Mouse (Mus musculus) G1E (cell line): Measurements from ENCODE around the gene Zfp423.

ENCODE experiments used
- CTCF ChIP-seq: IDR thresholded peaks from 2 replicates; pipeline ENCODE4 v1.5.1; 2012; ENCODE audit warnings: low read depth, low read length, inconsistent platforms, mixed read lengths
- GATA1 ChIP-seq: IDR thresholded peaks from 2 replicates; pipeline ENCODE4 v1.6.1; 2012; ENCODE audit warnings: borderline replicate concordance, low read length, inconsistent platforms, mixed read lengths
- GATA2 ChIP-seq: IDR thresholded peaks from 2 replicates; pipeline ENCODE4 v1.6.1; 2012; ENCODE audit warnings: low read depth, low read length, inconsistent platforms, borderline replicate concordance
- POLR2AphosphoS5 ChIP-seq: IDR thresholded peaks from 2 replicates; pipeline ENCODE4 v1.6.1; 2012; ENCODE audit warnings: low read depth, low read length, inconsistent platforms; ENCODE audit not compliant: insufficient replicate concordance
- TAL1 ChIP-seq: conservative IDR thresholded peaks from 2 replicates; pipeline ENCODE4 v1.6.1; 2012; ENCODE audit warnings: low read depth, low read length, inconsistent platforms, mixed read lengths

- TF ChIP-seq GATA2, result no peak
- TF ChIP-seq CTCF, result no peak
- TF ChIP-seq GATA1, result no peak
- TF ChIP-seq POLR2AphosphoS5, result no peak
- TF ChIP-seq TAL1, result no peak
Measured at GRCm38 (mm10) chr8:87667914-87668643, 291.3 kb downstream of the Zfp423 start.
